Mouse (Mus musculus) lung, adult 10 weeks (tissue): Measurements from ENCODE around the gene Ptms. TPM values are rescaled to one million over a fixed set of nuclear protein-coding genes. Genes with fewer than 3 reads are reported as not detected.

Experiments
- polyA plus RNA-seq: library from polyadenylated mRNA; stranded (reverse); fragments of 350-450 nt; fragmentation: Illumina TruSeq; extraction: RNeasy Lipid Tissue Mini Kit (QIAGEN cat#74804); gene quantifications from one replicate; pipeline ENCODE4 v1.2.3, GENCODE M21; 2014; ENCODE audit warnings: low read depth, low replicate concordance; ENCODE audit not compliant: insufficient read depth

The Ptms gene
- polyA plus RNA-seq, result 863 TPM

DNA sequence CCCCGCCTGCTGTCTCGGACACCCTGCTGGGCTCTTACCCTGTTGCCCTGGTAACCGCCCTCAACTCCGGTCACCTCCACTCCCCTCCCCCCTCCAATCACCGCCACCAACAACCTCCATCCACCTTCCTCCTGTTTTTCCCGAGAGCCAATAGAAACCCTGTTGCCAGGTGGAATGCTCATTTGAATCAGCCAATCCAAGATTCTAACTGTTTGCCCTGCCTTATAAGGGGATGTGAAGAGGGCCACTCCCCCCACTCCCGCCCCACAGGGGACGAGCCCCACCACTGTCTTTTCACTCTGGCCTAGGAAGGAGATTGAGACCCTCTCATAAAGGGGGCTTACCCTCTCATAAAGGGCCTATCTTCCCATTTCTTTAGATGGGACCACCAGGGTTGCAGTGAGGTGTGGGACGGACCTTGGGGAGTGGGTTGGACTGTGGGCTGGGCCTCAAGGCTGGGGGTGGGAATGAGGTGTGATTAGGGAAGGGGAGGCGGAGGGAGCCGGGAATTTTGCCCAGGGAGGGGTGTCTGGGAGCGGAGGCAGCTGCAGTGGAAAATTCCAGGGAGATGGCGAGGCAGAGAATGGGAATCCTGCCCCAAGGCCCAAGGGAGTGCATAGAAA is at the start of gene Ptms:
Gene Ptms (minus strand): TSS at position 409 of the 623 bp plus-strand sequence.

GRCm38 (mm10) chr6:124965088-124965719 is 45.3 kb upstream of the Ptms start, which contains the start of gene Cops7a:
Gene Cops7a, minus strand, starts transcription at chr6:124965538.

GRCm38 (mm10) chr6:124930754-124931524 is 11.0 kb upstream of the Ptms start, which contains the start of gene Mlf2:
Gene Mlf2, plus strand, starts transcription at chr6:124931386.

GRCm38 (mm10) chr6:124911533-124912218 is 8.2 kb downstream of the Ptms start, which contains the start of gene Lag3:
Gene Lag3, minus strand, starts transcription at chr6:124911705.

GRCm38 (mm10) chr6:124887986-124888385 is 31.9 kb downstream of the Ptms start, which contains the start of gene Cd4:
Gene Cd4, minus strand, starts transcription at chr6:124888221.

Other genes with a start within 250 kb of the Ptms start
- gene Emg1, start 207.9 kb downstream of the Ptms start, polyA plus RNA-seq, result 102 TPM
- 92.0 TPM for gene Phb2, start 207.8 kb downstream of the Ptms start, polyA plus RNA-seq
- gene Ptpn6, start 181.4 kb downstream of the Ptms start, polyA plus RNA-seq, result 42.2 TPM
- gene Grcc10, start 178.7 kb downstream of the Ptms start, polyA plus RNA-seq, result 242 TPM
- not detected for gene Gm45234, start 164.1 kb downstream of the Ptms start, polyA plus RNA-seq
- 13.2 TPM for gene Atn1, start 163.6 kb downstream of the Ptms start, polyA plus RNA-seq
- gene Eno2, start 150.4 kb downstream of the Ptms start, polyA plus RNA-seq, result 1.5 TPM
- 33.3 TPM for gene Lrrc23, start 140.4 kb downstream of the Ptms start, polyA plus RNA-seq
- gene Spsb2, start 111.4 kb downstream of the Ptms start, polyA plus RNA-seq, result 15.0 TPM
- 125 TPM for gene Tpi1, start 105.8 kb downstream of the Ptms start, polyA plus RNA-seq
- 35.8 TPM for gene Usp5, start 90.6 kb downstream of the Ptms start, polyA plus RNA-seq
- gene Cdca3, start 90.6 kb downstream of the Ptms start, polyA plus RNA-seq, result 2.7 TPM
- not detected for gene Gnb3, start 79.8 kb downstream of the Ptms start, polyA plus RNA-seq
- 16.9 TPM for gene P3h3, start 62.4 kb downstream of the Ptms start, polyA plus RNA-seq
- gene Gpr162, start 56.1 kb downstream of the Ptms start, polyA plus RNA-seq, result 0.08 TPM
- gene Cd4, start 31.9 kb downstream of the Ptms start, polyA plus RNA-seq, result 2.3 TPM
- gene Lag3, start 8.4 kb downstream of the Ptms start, polyA plus RNA-seq, result 1.4 TPM
- gene Mlf2, start 11.3 kb upstream of the Ptms start, polyA plus RNA-seq, result 166 TPM
- 66.9 TPM for gene Cops7a, start 45.4 kb upstream of the Ptms start, polyA plus RNA-seq
- gene Pianp, start 76.6 kb upstream of the Ptms start, polyA plus RNA-seq, result 0.85 TPM
- gene Zfp384, start 89.0 kb upstream of the Ptms start, polyA plus RNA-seq, result 14.9 TPM
- 48.9 TPM for gene Ing4, start 119.7 kb upstream of the Ptms start, polyA plus RNA-seq
- gene Acrbp, start 129.6 kb upstream of the Ptms start, polyA plus RNA-seq, result 5.7 TPM
- 0.61 TPM for gene Lpar5, start 147.8 kb upstream of the Ptms start, polyA plus RNA-seq
- gene Chd4, start 175.9 kb upstream of the Ptms start, polyA plus RNA-seq, result 28.2 TPM
- 11.0 TPM for gene Nop2, start 211.8 kb upstream of the Ptms start, polyA plus RNA-seq
- gene Iffo1, start 225.1 kb upstream of the Ptms start, polyA plus RNA-seq, result 8.6 TPM
- gene Gapdh, start 246.4 kb upstream of the Ptms start, polyA plus RNA-seq, result 405 TPM